Mouse (Mus musculus) thymus, adult 2 months (tissue): Measurements from ENCODE around the gene Tars2. TPM values are rescaled to one million over a fixed set of nuclear protein-coding genes. Genes with fewer than 3 reads are reported as not detected.

ENCODE experiments used
- DNase-seq: peaks from one replicate; pipeline ENCODE4 v3.0.0; 2021
- H3K27ac ChIP-seq: fragments of 200-500 bp; 2 replicates; pipeline ENCODE4 v1.5.1; 2012; ENCODE audit warnings: low read length, control low read depth; ENCODE audit not compliant: control insufficient read depth, insufficient read depth
- H3K27me3 ChIP-seq: fragments of 200-500 bp; 2 replicates; pipeline ENCODE4 v1.6.1; 2012; ENCODE audit warnings: mild to moderate bottlenecking, low read length, moderate library complexity, mixed read lengths; ENCODE audit not compliant: control insufficient read depth, insufficient read depth
- H3K36me3 ChIP-seq: fragments of 200-500 bp; 2 replicates; pipeline ENCODE4 v1.6.1; 2012; ENCODE audit warnings: mild to moderate bottlenecking, low read length, moderate library complexity; ENCODE audit not compliant: control insufficient read depth, insufficient read depth
- H3K4me1 ChIP-seq: fragments of 200-500 bp; replicated peaks from 2 replicates; pipeline ENCODE4 v1.6.1; 2012; ENCODE audit warnings: low read length; ENCODE audit not compliant: control insufficient read depth, insufficient read depth
- H3K4me3 ChIP-seq: fragments of 200-500 bp; 2 replicates; pipeline ENCODE4 v1.5.1; 2012; ENCODE audit warnings: mild to moderate bottlenecking, low read length, control low read depth, moderate library complexity; ENCODE audit not compliant: control insufficient read depth, insufficient read depth
- CTCF ChIP-seq: fragments of 200-500 bp; IDR thresholded peaks from 2 replicates; pipeline ENCODE4 v1.5.1; 2012; ENCODE audit warnings: mild to moderate bottlenecking, control low read depth, low read length, moderate library complexity, borderline replicate concordance; ENCODE audit not compliant: control insufficient read depth, poor library complexity, insufficient read depth; ENCODE audit errors: extremely low read depth
- POLR2A ChIP-seq: fragments of 200-500 bp; IDR thresholded peaks from 2 replicates; pipeline ENCODE4 v1.6.1; 2012; ENCODE audit warnings: mild to moderate bottlenecking, low read length, control low read depth, moderate library complexity; ENCODE audit not compliant: control insufficient read depth, poor library complexity, insufficient read depth; ENCODE audit errors: extremely low read depth
- WGBS: fragments of 180-500 bp; shearing (Covaris S2); methylation state at CpG from one replicate; pipeline ENCODE4 v1.1.7; 2018; 5-methylcytosine and 5-hydroxymethylcytosine counted together
- polyA plus RNA-seq: library from polyadenylated mRNA; depleted of rRNA; stranded (reverse); fragments of >200 nt; gene quantifications from 2 replicates; pipeline ENCODE4 v1.2.3, GENCODE M21; 2012

The Tars2 gene
- polyA plus RNA-seq, 1 experiment, result 44.1 TPM

- TF ChIP-seq POLR2A (no peak), CTCF (no peak)
- H3K4me3 ChIP-seq, result no peak overlapping the region
- no peak for DNase-seq
- H3K36me3 ChIP-seq, result peaks cover 21% of the 10 kb centered on the region
- H3K27me3 ChIP-seq, result no peaks in the 10 kb centered on the region
- H3K4me1 ChIP-seq, result peaks cover 3% of the 10 kb centered on the region; the same call in 1 of the 2 replicates
- no peak overlapping the region for H3K27ac ChIP-seq
These were observed 650 bp upstream of the Tars2 start for GRCm38 (mm10) chr3:95760656-95761055.

DNA sequence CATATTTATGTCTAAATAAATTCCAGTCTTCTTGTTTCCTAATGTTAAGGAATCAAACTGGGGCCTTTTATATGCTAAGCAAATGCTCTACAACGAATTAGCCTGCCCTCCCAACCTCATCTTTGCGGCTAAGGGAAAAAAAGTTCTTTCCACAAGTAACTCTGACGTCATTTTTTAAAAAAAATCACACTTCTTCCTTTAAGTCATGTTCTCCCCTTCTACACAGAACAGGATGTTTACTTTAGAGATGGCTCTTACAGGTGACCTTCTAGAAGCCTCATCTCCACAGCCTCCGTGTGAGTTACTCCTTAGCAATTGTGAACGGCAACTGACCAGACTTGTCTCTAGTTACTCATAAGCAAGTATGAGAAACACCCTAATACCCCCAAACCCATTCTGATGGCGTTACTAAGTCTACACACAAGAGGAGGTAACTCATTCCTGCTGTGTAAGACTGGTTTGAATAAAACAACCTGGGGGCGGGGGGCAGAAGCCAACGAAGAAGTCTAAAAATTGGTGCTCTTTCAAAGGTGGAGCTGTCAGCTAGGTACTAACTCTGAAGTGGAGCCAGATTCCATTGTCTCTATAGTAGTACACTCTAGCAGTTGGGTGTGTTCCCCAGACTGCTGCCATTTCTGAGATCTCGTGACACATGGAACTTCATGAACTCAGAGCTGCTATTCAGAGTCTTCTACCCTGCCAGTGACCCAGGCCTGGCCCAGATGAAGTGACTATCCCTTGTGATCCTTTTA is 1.4 kb downstream of the Tars2 start:
- 44% methylated on average over 9 of the region's 9 CpGs for WGBS
- TF ChIP-seq CTCF (no peak), POLR2A (no peak)
- DNase-seq, result no peak

DNA sequence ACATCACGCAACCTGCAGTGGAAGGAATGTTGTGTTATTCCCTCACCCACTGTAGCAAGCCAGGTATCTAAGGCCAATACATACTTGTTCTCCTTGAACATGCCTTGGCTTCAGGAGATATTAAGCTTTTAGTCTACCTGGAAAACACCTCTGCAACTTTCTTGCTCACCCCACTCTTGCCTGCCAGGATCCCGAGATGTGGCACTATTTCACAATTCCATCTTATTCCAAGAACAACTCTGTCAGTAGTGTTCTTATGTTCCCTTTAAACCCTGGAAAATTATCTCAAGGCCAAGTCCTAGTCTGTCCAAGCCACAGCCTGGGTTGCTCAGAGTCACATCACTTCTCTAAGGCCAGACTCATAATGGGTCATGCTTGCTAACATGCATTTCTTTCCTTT is 3.2 kb downstream of the Tars2 start:
- Histone ChIP-seq H3K27me3 (no peaks in the 10 kb centered on the region), H3K36me3 (no peaks in the 10 kb centered on the region; the same call in 1 of the 2 replicates), H3K27ac (no peak overlapping the region), H3K4me3 (no peak overlapping the region), H3K4me1 (peaks cover 3% of the 10 kb centered on the region; the same call in 1 of the 2 replicates)
- TF ChIP-seq CTCF (no peak), POLR2A (no peak)
- WGBS, result 87% methylated on average over 2 of the region's 2 CpGs
- DNase-seq, result no peak

More for the DNA sequence above, 1.4 kb downstream of the Tars2 start:
- Histone ChIP-seq H3K27me3 (no peaks in the 10 kb centered on the region), H3K4me1 (peaks cover 3% of the 10 kb centered on the region; the same call in 1 of the 2 replicates), H3K27ac (no peak overlapping the region), H3K4me3 (no peak overlapping the region), H3K36me3 (peaks cover under 1% of the 10 kb centered on the region; the same call in 1 of the 2 replicates)

GRCm38 (mm10) chr3:95754345-95755206 is 5.4 kb downstream of the Tars2 start:
- H3K4me3 ChIP-seq, result peak overlapping the region; percentile 90
- TF ChIP-seq CTCF (no peak), POLR2A (no peak)
- peaks cover 12% of the 10 kb centered on the region for H3K36me3 ChIP-seq
- peaks cover 3% of the 10 kb centered on the region; the same call in 1 of the 2 replicates for H3K4me1 ChIP-seq
- no peak overlapping the region for H3K27ac ChIP-seq
- no peaks in the 10 kb centered on the region for H3K27me3 ChIP-seq
- under 1% methylated on average over 30 of the region's 30 CpGs for WGBS
- DNase-seq, result peak; percentile 93

DNA sequence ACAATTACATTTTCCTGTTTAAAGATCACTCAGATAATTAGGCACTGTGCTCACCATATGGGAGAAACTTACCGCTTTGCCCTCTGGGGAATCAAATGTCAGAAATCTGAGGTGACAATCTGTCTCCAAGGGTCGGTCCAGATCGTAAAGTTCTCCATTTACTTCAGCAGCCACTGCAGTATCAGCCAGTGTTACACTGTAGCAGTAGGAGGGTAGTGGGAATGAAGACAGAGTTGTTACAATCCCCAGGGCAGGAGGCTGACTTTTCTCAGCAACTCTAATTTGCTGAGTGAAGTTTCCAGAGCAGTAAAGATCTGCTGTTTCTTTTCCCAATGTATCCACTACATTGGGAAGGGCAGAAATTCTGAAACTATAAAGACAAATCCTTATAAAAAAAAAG is 7.1 kb downstream of the Tars2 start:
- Histone ChIP-seq H3K36me3 (peaks cover 16% of the 10 kb centered on the region), H3K4me1 (no peaks in the 10 kb centered on the region), H3K27ac (no peak overlapping the region), H3K4me3 (no peak overlapping the region), H3K27me3 (no peaks in the 10 kb centered on the region)
- no peak for TF ChIP-seq POLR2A
- TF ChIP-seq CTCF, result no peak
- no peak for DNase-seq
- 94% methylated on average over 3 of the region's 3 CpGs for WGBS

DNA sequence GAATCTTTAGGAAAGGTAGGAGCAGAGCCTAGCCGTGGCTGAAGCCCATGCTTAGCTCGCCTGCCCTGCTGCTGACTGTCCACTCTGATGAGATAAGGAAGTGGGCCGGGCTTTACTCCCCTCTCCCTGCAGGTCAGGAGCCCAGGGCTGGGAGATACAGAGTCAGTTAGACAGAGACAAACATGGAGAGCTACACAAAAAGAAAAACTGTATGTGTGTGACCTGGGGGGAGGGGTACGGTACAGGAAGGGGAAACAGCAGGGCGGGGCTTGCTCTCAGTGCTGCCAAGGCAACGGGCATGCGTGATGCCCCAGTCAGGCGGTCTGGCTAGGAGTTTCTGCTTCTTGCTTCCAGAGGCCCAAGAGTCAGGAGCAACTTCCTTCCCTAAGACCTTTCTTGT is 19.6 kb downstream of the Tars2 start:
- H3K4me1 ChIP-seq, result peaks cover 25% of the 10 kb centered on the region
- H3K27ac ChIP-seq, result no peak overlapping the region
- peaks cover 15% of the 10 kb centered on the region for H3K36me3 ChIP-seq
- WGBS, result 81% methylated on average over 8 of the region's 8 CpGs
- H3K27me3 ChIP-seq, result no peaks in the 10 kb centered on the region
- DNase-seq, result peak; percentile 21
- no peak overlapping the region for H3K4me3 ChIP-seq
- TF ChIP-seq POLR2A (no peak), CTCF (no peak)
